ENCODE assay signal across 10 mouse cellular contexts in genomic region chr13:29982400-29982799, GRCm38 (mm10). TPM values are rescaled to one million over a fixed set of nuclear protein-coding genes. Genes with fewer than 3 reads are reported as not detected.
DNase-seq lines count a peak whose midpoint lies in the region; ATAC-seq and TF ChIP-seq lines count a peak whose summit lies in the region.
"Had no signal": no experiment of that assay in that cellular context is flagged by ENCODE, and none has a peak within 500 bp of the region (broad histone marks: within the 10 kb centered on the region; RNA-seq: fewer than 3 reads in every experiment).

No protein-coding gene starts in this region.

- H3K9ac ChIP-seq in heart, embryonic 14.5 days (ENCODE audit: low read length): no peak overlapping the region
- peak overlapping the region; percentile 23; the same call in 1 of the 2 replicates for H3K9ac ChIP-seq in lung, embryonic 14.5 days
- H3K9ac ChIP-seq in embryonic facial prominence, embryonic 14.5 days (ENCODE audit: low read depth, low read length): no peak overlapping the region
- H3K9ac ChIP-seq in liver, embryonic 16.5 days (ENCODE audit: low read depth, low read length): no peak overlapping the region

- peaks cover 12 to 42% of the 10 kb centered on the region in 2 experiments for H3K4me1 ChIP-seq in heart, embryonic 14.5 days (ENCODE audit: control insufficient read depth in 2 of 2, insufficient read depth in 2 of 2, low read length in 2 of 2)
- peaks cover 5% of the 10 kb centered on the region; the same call in 1 of the 2 replicates for H3K4me1 ChIP-seq in lung, embryonic 14.5 days (ENCODE audit: insufficient read depth)
- peaks cover 3% of the 10 kb centered on the region; the same call in 1 of the 2 replicates for H3K4me1 ChIP-seq in lung, adult 2 months (ENCODE audit: control insufficient read depth, insufficient read depth, low read length)
- peaks cover 24% of the 10 kb centered on the region for H3K4me1 ChIP-seq in embryonic facial prominence, embryonic 14.5 days (ENCODE audit: control insufficient read depth, insufficient read depth, low read length)
- peaks cover 32% of the 10 kb centered on the region for H3K4me1 ChIP-seq in liver, embryonic 16.5 days (ENCODE audit: control insufficient read depth, low read depth, low read length)

- no peaks in the 10 kb centered on the region for H3K27me3 ChIP-seq in heart, embryonic 14.5 days (ENCODE audit: control insufficient read depth, insufficient read depth, low read length)
- H3K27me3 ChIP-seq in lung, embryonic 14.5 days (ENCODE audit: insufficient read depth, low read length): no peaks in the 10 kb centered on the region
- no peaks in the 10 kb centered on the region for H3K27me3 ChIP-seq in embryonic facial prominence, embryonic 14.5 days (replicated peaks; ENCODE audit: control insufficient read depth, insufficient read depth, low read length)
- no peaks in the 10 kb centered on the region for H3K27me3 ChIP-seq in liver, embryonic 16.5 days (ENCODE audit: control insufficient read depth, insufficient read depth, low read depth, low read length)
- H3K27me3 ChIP-seq: heart, embryonic 15.5 days; megakaryocyte, embryonic 14.5 days; Patski had no signal

- H3K36me3 ChIP-seq in heart, embryonic 14.5 days (ENCODE audit: control insufficient read depth, insufficient read depth, low read length): peaks cover 19% of the 10 kb centered on the region; the same call in 1 of the 2 replicates
- H3K36me3 ChIP-seq in lung, embryonic 14.5 days (ENCODE audit: insufficient read depth): peaks cover 29% of the 10 kb centered on the region; the same call in 1 of the 2 replicates
- H3K36me3 ChIP-seq in embryonic facial prominence, embryonic 14.5 days (ENCODE audit: control insufficient read depth, insufficient read depth, low read length): no peaks in the 10 kb centered on the region
- H3K36me3 ChIP-seq in liver, embryonic 16.5 days (ENCODE audit: control insufficient read depth, insufficient read depth): no peaks in the 10 kb centered on the region; the same call in 1 of the 2 replicates
- H3K36me3 ChIP-seq: heart, embryonic 15.5 days had no signal

- 66% methylated on average over 3 of the region's 3 CpGs for WGBS in heart, embryonic 14.5 days
- WGBS in lung, embryonic 14.5 days: 43% methylated on average over 3 of the region's 3 CpGs
- 67% methylated on average over 3 of the region's 3 CpGs for WGBS in lung, adult 2 months
- WGBS in embryonic facial prominence, embryonic 14.5 days: 59% methylated on average over 3 of the region's 3 CpGs
- 26% methylated on average over 3 of the region's 3 CpGs for WGBS in liver, embryonic 16.5 days (ENCODE audit: insufficient replicate concordance)

- no peak for DNase-seq in heart, adult 18-20 months
- no peak for DNase-seq in lung, embryonic 14.5 days
- DNase-seq in lung, adult 2 months: no peak
- DNase-seq in embryonic facial prominence, embryonic 14.5 days (ENCODE audit: low spot score): no peak
- DNase-seq in MN1 (ENCODE audit: low spot score): no peak

- no peak overlapping the region for H3K27ac ChIP-seq in heart, embryonic 14.5 days (replicated peaks in 1 of 2; ENCODE audit: control insufficient read depth in 1 of 2, insufficient read depth in 1 of 2, low read depth in 2 of 2, low read length in 2 of 2)
- no peak overlapping the region for H3K27ac ChIP-seq in lung, embryonic 14.5 days (ENCODE audit: low read depth)
- H3K27ac ChIP-seq in embryonic facial prominence, embryonic 14.5 days (replicated peaks; ENCODE audit: low read depth, low read length): no peak overlapping the region
- no peak overlapping the region for H3K27ac ChIP-seq in liver, embryonic 16.5 days (ENCODE audit: low read length)

- no peak for TF ChIP-seq CTCF in lung, embryonic 14.5 days (IDR thresholded peaks at IDR 0.05; ENCODE audit: low read depth)
- TF ChIP-seq CTCF in lung, adult 2 months (IDR thresholded peaks at IDR 0.05; ENCODE audit: insufficient read depth, low read length): no peak

- no peak for TF ChIP-seq POLR2A in lung, adult 2 months (IDR thresholded peaks at IDR 0.05; ENCODE audit: borderline replicate concordance, extremely low read depth, low read depth, low read length)

- H3K9me3 ChIP-seq in heart, embryonic 14.5 days (ENCODE audit: control insufficient read depth, low read length): no peaks in the 10 kb centered on the region
- no peaks in the 10 kb centered on the region for H3K9me3 ChIP-seq in lung, embryonic 14.5 days (ENCODE audit: low read depth, low read length)
- no peaks in the 10 kb centered on the region for H3K9me3 ChIP-seq in embryonic facial prominence, embryonic 14.5 days (ENCODE audit: control insufficient read depth, low read length)
- no peaks in the 10 kb centered on the region for H3K9me3 ChIP-seq in liver, embryonic 16.5 days (replicated peaks; ENCODE audit: control insufficient read depth, low read length)
- H3K9me3 ChIP-seq: heart, embryonic 15.5 days; megakaryocyte, embryonic 14.5 days had no signal

- peak overlapping the region; percentile 70; the same call in 1 of the 2 replicates for H3K4me2 ChIP-seq in heart, embryonic 14.5 days (ENCODE audit: low read length)
- H3K4me2 ChIP-seq in lung, embryonic 14.5 days: peak overlapping the region; percentile 52
- peak overlapping the region; percentile 15; the same call in 1 of the 2 replicates for H3K4me2 ChIP-seq in embryonic facial prominence, embryonic 14.5 days (ENCODE audit: low read depth, low read length)
- peak overlapping the region; percentile 15; the same call in 1 of the 2 replicates for H3K4me2 ChIP-seq in liver, embryonic 16.5 days (ENCODE audit: low read depth, low read length)

- no peak overlapping the region for H3K4me3 ChIP-seq in heart, embryonic 14.5 days (ENCODE audit: control insufficient read depth in 1 of 2, insufficient read depth in 1 of 2, low read depth in 1 of 2, low read length in 2 of 2)
- peak overlapping the region; percentile 12; the same call in 1 of the 2 replicates for H3K4me3 ChIP-seq in lung, embryonic 14.5 days (ENCODE audit: low read depth, low read length)
- no peak overlapping the region for H3K4me3 ChIP-seq in lung, adult 2 months (replicated peaks; ENCODE audit: extremely low read depth, low read depth, low read length)
- no peak overlapping the region for H3K4me3 ChIP-seq in embryonic facial prominence, embryonic 14.5 days (ENCODE audit: low read depth, low read length)
- H3K4me3 ChIP-seq in liver, embryonic 16.5 days (ENCODE audit: low read depth, low read length): no peak overlapping the region

- no peak for ATAC-seq in heart, embryonic 14.5 days (ENCODE audit: insufficient number of reproducible peaks, insufficient read depth, low FRiP score, low read depth)
- ATAC-seq in lung, embryonic 14.5 days (ENCODE audit: insufficient read depth): no peak
- ATAC-seq in embryonic facial prominence, embryonic 14.5 days (ENCODE audit: low read depth): no peak
- no peak for ATAC-seq in liver, embryonic 16.5 days (ENCODE audit: low read depth)
- ATAC-seq: Patski had no signal

RNA-seq across cellular contexts. Expression of gene E2f3, which starts 3.5 kb away (rescaled TPM):
- polyA plus RNA-seq in heart, embryonic 14.5 days (2014; fragmentation: Nextera tagmentation; extraction: Ambion mirVana): 7.8 and 8.4 TPM in 2 replicates
- total RNA-seq in heart, adult 18-20 months (2021): 1 to 10 TPM; 5.5 to 7.2 TPM
- 17.6 and 18.3 TPM in 2 replicates for polyA plus RNA-seq in lung, embryonic 14.5 days (2014; fragmentation: Nextera tagmentation; extraction: Ambion mirVana)
- polyA plus RNA-seq in lung, adult 2 months (2012; rRNA removed): 1.5 and 3.2 TPM in 2 replicates
- polyA plus RNA-seq in embryonic facial prominence, embryonic 14.5 days (2014; fragmentation: Nextera tagmentation; extraction: Ambion mirVana): 9.7 and 10.6 TPM in 2 replicates
- 2.9 and 3.4 TPM in 2 replicates for polyA plus RNA-seq in liver, embryonic 16.5 days (2015; fragmentation: Nextera tagmentation; extraction: Ambion mirVana)

Comparison
In these comparisons a context has a peak if more than half of its experiments do, and no peak if none do; other contexts are left out.
1. H3K4me2 ChIP-seq: peak in every context shown above with its lines; median percentile 70 in heart, embryonic 14.5 days; 52 in lung, embryonic 14.5 days; 15 in embryonic facial prominence, embryonic 14.5 days; 15 in liver, embryonic 16.5 days.